Mouse (Mus musculus): ENCODE data around the gene Zfp935.
A peak's percentile ranks its signal among the peaks of the same experiment; 100 is the strongest.
"Not testable (repeated sequence)": the region's sequence is repeated elsewhere in the genome, so short reads cannot be mapped to it uniquely, and the experiment has no call there.

Gene Zfp935

GRCm38 (mm10) chr13:62558189-62559110 lies at the start of gene Zfp935:
Gene Zfp935 (minus strand): TSS chr13:62558511.
- peak; percentile 75 for DNase-seq (ENCODE audit: low spot score)

GRCm38 (mm10) chr13:62571099-62571498 lies 12.8 kb upstream of the Zfp935 start, which contains the start of gene Zfp934:
Gene Zfp934 (minus strand): TSS chr13:62571199.
- not testable (repeated sequence) for DNase-seq (ENCODE audit: low spot score)

GRCm38 (mm10) chr13:62561696-62562095 lies 3.4 kb upstream of the Zfp935 start:
- not testable (repeated sequence) for DNase-seq (ENCODE audit: low spot score)

GRCm38 (mm10) chr13:62530129-62530528 lies 28.2 kb downstream of the Zfp935 start:
- not testable (repeated sequence) for DNase-seq (ENCODE audit: low spot score)

- not testable (repeated sequence) for DNase-seq (ENCODE audit: low spot score)
These were observed 47.5 kb downstream of the Zfp935 start for GRCm38 (mm10) chr13:62510641-62511420.

GRCm38 (mm10) chr13:62472661-62473060 lies 85.7 kb downstream of the Zfp935 start:
- DNase-seq (ENCODE audit: low spot score) = not testable (repeated sequence)

- DNase-seq (ENCODE audit: low spot score) = not testable (repeated sequence)
These were observed 88.4 kb downstream of the Zfp935 start for GRCm38 (mm10) chr13:62469947-62470346.

- peak; percentile 87 for DNase-seq (ENCODE audit: low spot score)
These were observed 91.6 kb downstream of the Zfp935 start, which contains the start of gene Gm49359 for GRCm38 (mm10) chr13:62466424-62467334. Gene Gm49359 (minus strand): TSS chr13:62466832.

Data from left cerebral cortex, adult 11 months (tissue).